Mouse (Mus musculus) embryo, embryonic 9.5 days (tissue): ENCODE measurements around the gene Trim66.

ENCODE experiments used
- DNase-seq: peaks from one replicate; pipeline ENCODE4 v3.0.0-alpha.2; 2017; ENCODE audit errors: extremely low spot score

Trim66 gene

DNA sequence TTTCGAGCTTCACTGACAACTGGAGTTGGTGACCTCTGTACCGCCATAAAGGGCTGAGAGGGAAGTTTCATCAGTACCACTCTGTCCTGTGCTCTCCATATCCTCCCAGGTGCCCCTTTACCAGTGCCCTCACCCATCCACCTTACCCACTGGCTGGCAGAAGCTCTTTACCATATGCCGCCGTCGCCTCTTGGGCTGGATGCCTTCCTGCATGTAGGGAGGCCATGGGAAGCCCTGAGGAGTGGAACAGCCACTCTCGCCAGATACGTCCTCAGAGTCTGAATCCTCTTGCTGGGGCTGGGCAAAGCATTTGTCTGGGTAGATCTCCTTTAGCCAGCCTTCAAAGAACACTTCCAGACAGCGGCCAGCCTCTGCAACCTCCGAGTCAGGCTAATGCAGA is 53.1 kb downstream of the Trim66 start:
- DNase-seq = no peak

DNA sequence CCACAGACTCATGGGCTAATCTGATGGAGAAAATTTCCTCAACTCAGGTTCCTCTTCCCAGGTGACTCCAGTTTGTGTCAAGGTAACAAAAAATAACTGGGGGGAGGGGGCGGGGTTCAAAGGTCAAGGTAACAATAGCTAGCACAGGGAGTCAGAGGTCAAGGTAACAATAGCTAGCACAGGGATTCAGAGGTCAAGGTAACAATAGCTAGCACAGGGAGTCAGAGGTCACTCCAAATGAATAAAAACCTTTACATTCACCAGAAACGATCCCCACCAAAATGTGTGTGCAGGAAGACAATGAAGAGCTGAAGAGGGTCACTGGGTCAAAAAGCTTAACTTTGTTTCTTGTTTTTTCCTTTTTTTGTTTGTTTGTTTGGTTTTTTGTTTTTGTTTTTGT is 59.9 kb downstream of the Trim66 start:
- DNase-seq = no peak

DNA sequence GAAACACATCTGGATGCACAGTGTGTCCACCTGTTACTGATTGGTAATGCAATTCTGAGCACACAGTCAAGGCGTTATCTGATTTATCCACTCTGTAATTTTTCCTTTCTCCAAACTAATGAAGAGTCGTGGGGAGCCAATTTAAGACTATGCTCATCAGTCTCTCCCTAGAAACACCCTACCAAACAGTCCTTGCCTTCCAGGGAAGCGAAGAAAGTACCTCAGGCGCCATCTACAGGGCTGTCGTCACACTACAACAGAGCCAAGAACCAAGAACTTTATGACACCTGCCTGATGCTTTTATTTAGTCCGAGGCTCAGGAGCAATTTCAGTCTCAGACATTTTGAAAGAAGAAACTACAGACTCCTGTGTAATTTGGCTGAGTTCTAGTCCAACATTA is 62.9 kb downstream of the Trim66 start:
- peak; percentile 45 for DNase-seq

DNA sequence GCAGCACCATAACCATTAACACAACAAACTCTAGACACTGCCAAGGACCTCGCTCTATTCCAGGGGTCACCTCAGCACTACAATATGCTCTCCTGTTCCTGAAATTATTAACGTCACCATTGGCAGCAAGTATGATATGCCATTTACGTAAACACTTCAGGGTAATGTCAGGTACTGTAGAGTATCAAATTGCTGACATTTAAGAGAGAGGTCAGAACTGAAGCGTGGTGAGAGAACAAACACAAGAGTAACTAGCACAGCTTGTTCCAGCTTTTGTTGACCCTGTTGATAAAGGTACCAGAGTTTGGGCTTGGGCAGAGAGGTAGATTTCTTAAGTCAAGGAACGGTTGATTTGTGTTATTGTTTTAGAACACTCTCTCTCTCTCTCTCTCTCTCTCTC is 65.2 kb downstream of the Trim66 start:
- DNase-seq = no peak

DNA sequence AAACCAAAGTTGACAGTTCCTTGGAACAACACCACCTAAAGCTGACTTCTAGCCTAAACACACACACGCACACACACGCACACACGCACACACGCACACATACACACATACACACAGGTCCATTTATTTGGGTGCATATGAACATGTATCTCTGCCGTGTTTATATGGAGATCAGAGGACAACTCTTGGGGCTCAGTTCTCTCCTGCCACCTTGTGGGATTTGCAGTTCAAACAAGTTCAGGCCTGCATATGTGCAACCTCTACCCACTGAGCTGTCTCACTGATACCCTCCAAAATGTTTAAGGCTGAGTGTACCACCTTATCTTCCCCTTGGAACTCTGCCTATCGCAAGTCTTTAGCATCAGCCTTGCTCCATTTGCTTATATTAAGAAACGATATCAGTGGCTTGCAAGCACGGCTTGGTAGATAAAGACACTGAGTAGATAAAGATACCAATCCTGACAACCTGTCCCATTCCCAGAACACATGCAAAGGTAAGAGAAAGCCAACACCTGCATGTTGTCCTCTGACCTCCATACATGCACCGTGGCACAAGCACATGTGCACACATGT is 67.2 kb downstream of the Trim66 start:
- DNase-seq = no peak

DNA sequence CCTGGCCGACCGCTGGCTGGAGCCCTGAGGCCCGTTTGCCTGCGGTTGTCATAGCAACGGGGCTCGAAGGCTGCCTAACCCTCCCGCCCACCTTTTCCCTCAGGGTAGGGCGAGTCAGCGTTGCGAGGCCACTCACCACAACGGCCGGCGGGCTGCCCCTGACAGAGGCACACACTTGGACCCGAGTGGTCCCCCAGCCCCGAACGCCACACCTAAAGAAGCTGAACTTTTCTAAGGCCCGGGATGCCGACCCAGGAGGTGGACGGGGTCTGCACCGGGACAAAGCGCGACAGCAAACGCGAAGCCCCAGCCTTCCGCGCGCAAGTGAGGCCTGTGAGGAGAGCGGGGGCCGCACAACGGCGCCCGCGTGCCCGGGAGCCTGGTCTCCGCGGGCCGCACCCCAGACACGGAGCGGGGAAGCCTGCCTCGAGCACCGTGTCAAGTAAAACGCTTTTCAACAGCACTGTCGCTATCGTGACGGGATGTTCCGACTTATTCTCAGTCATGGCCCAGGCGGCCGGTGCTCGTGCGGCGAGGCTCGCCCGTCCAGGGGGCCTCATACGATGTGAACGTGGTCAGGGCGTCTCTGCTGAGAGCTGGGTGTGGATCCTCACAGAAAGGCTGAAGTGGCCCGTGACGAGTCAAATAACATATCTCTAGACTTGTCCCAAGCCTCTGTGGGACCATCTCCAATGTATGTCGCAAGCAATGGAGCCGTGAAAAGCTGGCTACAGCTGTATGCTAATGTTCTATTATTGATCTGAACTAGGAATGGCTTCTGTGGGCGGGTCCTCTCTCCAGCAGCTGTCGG is 68.9 kb downstream of the Trim66 start, which contains the start of gene Stk33:
Gene Stk33 (minus strand): TSS at position 301 of the 811 bp plus-strand sequence.
- peak; percentile 79 for DNase-seq

DNA sequence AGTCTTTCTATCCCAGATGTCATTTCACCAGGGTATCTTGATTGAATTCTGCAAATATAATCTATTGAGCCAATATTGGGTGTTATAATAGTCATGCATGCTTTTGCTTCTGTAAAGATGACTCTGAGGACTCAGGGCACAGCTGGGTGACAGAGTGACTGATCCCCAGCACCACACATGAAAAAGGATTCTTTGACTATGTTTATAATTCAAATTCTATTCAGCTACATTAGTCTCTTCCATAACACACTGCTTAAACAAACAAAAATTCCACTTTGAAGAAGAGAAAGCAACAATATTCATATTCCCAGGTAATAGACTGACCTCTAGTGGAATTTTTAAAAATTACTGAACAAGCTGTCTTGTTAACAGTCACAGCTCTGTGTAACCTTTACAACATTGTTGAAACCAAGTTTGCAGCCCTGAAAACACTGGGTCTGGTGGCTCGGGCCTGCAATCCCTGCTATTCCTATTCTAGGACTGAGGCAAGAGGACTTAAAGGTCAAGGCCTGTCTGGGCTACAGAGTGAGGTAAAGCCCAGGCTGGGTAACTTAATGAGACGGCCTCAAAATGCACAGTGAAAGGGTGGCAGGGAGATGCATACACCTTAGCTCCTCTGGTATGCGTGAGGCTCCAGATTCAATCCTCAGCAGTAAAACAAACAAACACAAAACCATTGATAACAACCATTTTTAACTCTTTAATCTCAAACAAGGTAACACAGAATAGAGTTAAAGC is 83.3 kb downstream of the Trim66 start:
- DNase-seq = no peak

DNA sequence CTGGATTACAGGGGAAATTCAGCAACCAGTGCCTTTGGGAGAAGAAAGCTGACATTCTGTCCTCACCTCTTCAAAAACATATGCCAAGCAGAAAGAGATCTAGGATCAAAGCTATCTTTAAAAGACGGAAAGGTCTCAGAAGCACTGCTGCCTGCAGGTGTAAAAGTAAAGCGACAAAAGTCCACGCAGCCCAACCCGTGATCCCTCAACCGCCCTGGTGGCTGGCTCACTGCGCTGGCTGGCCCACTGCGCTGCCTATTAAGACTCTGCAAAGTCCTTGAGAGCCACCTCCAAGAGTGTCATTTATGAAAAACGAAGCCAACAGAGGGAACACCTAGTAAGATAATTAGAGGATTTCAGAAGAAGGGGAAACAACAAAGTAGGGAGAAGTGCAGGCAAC is 85.1 kb downstream of the Trim66 start:
- no peak for DNase-seq

DNA sequence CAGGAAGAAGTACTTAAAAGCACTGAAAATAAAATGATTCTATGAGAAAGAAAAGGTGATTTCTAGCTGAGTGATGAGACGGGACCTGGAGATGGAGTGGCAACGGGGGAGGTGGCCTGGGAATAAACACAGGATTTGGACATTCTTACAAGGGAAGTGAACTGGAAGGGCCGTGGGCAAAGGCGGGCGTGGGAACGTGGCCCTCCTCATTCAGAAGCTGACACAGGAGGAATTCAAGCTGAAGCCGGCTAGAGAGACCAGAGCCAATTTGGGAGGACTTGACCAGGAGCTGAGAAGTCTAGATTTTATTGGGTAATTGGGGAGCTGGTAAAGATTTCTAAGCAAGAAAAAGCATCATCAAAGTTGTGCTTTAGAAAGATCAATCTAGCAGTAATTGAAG is 102.4 kb downstream of the Trim66 start:
- DNase-seq = no peak

DNA sequence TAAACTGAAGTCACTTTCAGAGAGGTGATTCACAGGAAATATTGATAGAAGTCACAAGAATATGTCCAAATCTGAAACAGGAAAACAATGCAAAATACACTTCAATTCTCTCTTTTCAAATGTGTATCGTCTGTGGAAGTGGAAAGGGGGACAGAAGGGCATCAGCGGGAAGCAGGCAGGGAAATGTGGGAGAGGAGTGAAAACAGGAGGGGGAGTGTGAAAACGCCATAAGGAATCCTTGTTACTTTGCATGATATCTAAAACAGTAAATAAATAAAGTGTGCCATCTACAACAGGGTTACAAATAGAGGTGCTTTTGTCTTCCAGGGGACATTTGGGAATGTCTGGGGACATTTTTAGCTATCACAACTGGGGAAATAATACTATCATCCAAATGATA is 108.6 kb downstream of the Trim66 start:
- DNase-seq = no peak
